Mouse (Mus musculus) left cerebral cortex, postnatal 25 days (tissue): ENCODE measurements at regions not wholly inside any gene's neighbourhood (a gene's known extent, or its start where the extent isn't known, plus 50 kb on each side); places are given as distances from the start of the nearest gene placed in this dataset.
A peak's percentile ranks its signal among the peaks of the same experiment; 100 is the strongest.

Experiments used
- DNase-seq, 2 experiments: peaks; one replicate each; pipeline ENCODE4 v3.0.0; 2022; ENCODE audit warnings: low spot score in 2 of 2, mixed read lengths in 1 of 2
- intact Hi-C: fragments of 180-260 bp; cut with DNase I; formaldehyde crosslinking; loops from one replicate; pipeline ENCODE4 v1.15.1; 2025

DNA sequence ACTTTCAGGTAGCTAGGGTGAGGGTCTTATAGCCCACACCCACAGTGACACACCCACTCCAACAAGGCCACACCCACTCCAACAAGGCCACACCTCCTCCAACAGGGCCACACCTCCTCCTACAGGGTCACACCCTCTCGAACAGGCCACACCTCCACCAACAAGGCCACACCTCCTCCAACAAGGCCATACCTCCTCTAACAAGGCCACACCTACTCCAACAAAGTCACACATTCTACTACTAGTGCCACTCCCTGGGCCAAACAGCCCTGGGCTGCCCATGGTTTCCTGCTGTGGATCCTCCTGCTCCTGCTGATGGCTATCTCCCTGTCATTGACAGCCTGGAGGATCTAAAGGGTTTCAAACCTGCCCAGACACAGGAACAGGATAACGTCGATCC lies 124.9 kb downstream of the Mn1 start:
- DNase-seq: no peak
- intact Hi-C loops: no loop called here

DNA sequence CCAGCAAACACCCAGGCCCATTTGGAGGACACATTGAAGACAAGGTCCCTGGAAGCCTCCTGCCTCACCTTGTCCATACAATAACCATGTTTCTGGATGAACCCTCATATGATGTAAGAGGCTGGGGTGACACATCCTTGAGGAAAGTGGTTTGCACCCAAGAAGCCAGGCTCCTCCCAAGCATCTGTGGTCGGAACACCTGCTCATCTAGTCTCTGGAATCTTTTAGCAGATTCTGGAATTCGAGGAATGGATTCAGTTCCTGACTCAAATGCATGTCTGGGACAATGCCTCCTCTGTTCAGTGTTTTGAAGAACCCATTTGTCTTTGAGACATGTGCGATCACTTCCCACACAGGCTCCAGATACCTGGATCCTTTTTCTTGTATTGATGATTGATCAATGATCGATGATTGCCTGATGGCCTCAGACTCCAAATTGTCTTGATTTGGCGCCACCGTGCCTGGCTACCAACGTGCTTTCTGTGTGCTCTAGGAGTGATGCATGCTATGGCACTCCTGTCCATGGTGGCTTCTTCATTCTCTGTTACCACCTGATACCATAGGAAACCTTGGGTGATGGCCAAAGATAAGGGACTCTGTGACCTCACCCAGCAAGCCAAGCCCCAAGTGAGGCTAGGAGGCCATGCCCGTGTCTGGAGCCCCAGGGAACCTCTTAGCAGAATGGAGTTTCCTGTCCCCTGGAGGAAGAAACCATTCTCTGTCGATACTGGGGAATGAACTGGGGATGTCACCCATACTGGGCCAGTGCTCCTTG lies 126.7 kb downstream of the Mn1 start:
- no peak for DNase-seq
- intact Hi-C loops: no loop called here

DNA sequence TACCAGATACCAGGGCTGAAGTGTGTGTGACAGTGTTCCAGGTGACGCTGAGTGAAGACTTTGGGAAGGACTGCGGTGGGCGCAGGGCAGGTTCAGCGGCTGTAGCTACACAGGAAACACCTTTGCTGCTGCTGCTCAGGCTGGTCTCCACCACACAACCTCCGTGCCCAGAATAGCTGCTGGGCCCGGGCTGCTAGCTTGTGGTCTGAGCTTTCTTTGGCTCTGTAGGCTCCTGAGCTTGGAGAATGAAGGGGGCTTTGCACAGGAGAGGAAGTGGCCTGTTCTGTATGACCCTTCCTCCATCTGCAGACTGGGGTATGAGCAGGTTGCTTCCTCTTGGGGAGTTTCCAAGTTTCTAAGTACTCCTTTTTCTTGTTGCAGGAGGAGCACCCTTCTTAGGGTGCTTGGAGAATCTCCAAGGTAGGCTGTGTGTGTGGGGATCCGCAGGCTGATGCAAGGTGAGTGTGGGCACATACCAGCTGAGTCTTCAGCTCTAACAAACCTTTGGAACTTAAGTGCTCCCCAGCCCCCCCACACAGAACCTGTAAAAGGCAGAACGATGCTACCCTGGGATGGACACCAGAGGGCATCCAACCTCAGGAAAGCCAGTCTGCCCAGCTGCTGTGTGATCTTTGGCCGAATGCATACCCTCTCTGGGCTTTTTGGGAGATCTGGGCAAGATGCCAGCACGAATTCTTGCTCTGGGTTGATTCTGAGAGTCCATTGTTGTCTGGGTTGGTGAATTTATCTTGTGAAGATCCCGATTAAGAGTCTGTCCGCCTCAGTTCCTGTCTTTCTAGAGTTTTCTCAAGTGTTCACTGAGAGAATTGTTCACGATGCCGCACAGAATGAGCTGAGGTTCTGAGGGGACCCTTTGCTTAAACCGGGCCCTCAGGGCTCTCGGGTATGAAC lies 136.6 kb downstream of the Mn1 start:
- intact Hi-C loops: loop anchor here (10.0 kb wide), 1 partner anchor 601 kb away; no protein-coding TSS in a partner anchor
- no peak for DNase-seq

DNA sequence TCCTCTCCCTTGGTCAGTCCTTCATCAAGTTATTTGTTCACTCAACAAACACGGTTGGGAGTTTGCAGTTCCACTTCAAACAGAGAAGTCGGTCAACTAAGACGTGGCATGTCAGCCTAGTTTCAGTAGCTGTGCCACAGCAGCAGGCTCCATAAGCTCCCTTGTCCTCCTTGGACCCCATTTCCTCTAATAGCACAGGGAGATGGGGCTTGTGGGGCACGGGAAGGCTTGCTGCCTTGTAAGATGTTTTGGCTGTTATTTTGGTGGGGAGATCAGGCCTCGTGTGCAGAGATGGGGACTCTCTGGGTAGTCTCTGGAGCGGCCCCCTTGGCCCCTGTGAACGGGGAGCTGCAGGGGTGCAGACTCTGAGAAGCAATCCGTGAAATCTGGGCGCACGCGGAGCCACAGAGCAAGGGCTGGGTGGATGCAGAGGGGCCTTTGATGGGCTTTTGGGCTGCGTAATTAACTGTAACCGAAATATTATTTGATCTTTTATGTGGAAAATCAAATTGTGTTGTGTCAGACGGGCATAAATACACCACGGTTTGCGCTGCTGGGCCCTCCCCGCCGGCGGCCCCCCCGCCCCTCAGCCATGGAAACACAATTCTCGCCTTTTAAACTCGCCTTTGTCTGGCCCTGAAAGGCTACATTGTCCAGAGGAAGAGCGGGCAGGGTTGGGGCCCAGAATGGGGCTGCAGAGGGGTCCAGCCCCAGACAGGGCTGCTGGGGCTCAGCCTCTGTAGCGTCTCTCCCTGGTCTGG lies 137.6 kb downstream of the Mn1 start:
- intact Hi-C loops: loop anchor here (10.0 kb wide), 1 partner anchor 600 kb away; no protein-coding TSS in a partner anchor
- DNase-seq: no peak

DNA sequence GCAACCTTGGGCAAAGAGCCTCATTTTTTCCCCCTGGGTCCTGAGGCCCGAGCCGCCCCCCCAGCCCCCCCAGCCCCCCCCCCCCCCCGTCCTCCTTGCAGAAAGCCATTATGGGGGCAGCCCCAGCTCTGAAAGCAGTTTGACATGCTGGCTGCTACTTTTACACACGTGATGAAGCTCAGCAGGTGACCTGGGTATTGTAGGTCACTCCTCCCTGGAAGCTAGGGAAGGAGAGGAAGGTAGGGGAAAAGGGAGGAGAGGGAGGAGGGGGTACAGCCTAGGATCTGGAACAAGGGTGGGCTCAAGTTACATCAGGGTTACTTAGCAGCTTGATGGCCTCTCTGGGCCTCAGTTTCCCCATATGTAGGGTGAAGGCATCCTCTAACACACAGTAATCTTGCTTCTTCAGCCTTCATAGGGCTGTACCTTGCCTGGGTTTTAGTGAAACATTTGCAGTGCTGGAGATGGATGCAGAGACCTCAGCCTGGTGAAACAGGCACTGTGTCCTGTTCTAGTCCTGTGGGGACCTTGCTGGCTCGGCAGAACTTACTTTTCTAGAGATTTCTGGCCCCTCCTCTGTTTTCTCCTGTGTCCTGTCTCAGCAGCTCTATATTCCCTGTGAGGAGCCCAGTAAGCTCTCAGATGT lies 138.3 kb downstream of the Mn1 start:
- DNase-seq: no peak
- intact Hi-C loops: loop anchor here (10.0 kb wide), 1 partner anchor 599 kb away; no protein-coding TSS in a partner anchor

DNA sequence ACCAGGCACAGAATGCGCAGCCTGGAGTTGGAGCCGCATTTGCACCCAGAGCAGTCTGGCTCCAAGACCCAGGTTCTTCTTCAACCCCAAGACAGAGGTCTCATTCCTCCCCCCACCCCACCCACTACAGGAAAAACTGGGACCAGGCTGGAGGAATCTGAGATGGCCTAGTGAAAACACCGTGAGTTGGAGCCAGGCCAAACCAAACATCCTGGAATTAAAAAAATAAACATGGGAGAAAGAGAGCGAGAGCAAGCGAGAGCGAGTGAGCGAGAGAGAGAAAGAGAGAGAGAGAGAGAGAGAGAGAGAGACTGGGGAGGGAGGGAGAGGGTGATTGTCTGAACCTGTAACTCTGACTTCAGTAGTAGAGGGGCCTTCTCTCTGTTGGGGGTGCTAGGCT lies 138.8 kb downstream of the Mn1 start:
- no peak for DNase-seq
- intact Hi-C loops: loop anchor here (10.0 kb wide), 1 partner anchor 599 kb away; no protein-coding TSS in a partner anchor

DNA sequence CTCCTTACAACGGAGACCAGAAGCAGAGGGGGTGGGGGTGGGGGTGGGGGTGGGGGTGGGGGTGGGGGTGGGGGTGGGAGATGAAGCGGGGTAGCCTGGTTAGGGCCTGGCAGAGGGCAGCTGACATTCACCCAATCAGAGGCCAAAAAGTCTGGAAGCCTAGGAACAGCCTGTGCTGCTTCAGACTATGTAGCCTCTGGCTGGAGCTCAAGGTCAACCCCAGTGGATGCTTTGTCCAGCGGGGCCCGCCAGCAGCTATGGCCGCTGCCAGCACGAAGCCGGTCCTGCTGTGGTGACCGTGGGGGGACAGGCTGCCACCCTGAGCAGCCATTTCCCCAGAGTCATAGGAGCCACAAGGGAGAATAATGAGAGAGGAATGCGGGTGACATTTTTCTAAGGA lies 143.3 kb downstream of the Mn1 start:
- DNase-seq: no peak
- intact Hi-C loops: no loop called here

DNA sequence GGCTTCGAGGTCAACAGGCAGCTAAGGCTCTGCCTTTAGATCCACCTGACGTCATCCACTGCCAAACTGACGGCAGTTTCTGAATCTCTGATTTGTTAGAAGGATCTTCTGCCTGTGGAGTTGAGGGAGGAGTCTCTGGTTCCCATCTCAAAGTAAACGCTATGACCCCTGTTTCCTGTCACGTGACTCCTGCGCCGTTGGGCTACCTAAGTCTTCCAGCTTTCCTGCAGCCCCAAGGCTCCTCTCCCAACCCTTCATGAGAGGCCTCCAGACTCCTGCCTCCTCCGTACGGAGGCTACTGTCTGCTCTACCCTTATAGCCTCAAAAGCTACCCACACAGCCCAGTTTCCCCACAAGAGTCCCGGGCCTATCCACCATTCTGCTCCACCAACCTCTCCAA lies 144.1 kb downstream of the Mn1 start:
- DNase-seq: no peak
- intact Hi-C loops: no loop called here

DNA sequence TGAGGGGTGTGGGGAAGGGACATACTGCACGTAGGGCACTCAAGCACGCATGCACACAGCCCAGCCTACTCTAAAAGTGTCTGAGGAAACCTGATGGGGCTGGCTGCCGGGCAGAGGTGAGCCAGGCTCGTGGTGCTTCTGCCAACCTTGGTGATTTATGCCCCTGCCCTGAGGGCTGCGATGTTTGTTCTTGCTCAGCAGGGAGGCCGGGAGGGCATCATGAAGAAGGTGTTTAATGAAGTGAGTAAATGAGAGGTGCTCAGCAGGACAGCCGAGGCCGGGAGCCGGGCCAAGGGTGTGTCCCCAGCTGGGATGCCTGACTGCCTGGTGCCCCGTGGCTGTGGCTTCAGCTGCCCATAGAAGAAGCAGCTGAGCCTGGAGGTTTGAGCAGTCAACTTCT lies 153.7 kb downstream of the Mn1 start:
- intact Hi-C loops: no loop called here
- no peak for DNase-seq

DNA sequence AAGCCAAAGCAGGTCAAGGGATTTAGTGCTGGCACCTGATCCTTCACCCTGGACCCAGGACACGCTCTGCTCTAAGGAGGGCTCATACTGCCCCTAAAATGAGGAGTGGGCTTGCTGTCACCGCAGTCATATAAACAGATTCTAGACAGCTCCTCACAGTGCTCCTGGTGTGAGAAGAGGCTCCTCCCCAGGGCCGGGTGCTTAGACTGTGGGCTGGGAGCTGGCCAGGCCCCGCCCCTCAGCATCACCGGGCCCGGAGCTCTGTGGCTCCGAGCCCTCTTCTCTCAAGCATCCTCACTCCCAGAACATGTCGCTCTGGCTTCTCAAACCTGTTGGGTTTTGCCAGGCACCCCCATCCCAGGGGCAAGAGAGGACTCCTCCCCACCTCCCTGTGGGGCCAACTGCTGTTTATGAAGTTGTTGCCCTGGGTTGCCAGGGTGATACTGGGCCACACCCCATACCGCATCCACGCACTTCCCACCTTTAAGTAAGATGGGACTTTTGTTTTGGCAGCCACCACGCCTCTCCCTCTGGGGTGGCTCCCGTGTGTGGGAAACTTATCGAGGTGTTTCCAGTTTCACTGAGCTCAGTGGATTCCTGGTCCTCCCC lies 156.2 kb downstream of the Mn1 start:
- DNase-seq: no peak
- intact Hi-C loops: no loop called here

DNA sequence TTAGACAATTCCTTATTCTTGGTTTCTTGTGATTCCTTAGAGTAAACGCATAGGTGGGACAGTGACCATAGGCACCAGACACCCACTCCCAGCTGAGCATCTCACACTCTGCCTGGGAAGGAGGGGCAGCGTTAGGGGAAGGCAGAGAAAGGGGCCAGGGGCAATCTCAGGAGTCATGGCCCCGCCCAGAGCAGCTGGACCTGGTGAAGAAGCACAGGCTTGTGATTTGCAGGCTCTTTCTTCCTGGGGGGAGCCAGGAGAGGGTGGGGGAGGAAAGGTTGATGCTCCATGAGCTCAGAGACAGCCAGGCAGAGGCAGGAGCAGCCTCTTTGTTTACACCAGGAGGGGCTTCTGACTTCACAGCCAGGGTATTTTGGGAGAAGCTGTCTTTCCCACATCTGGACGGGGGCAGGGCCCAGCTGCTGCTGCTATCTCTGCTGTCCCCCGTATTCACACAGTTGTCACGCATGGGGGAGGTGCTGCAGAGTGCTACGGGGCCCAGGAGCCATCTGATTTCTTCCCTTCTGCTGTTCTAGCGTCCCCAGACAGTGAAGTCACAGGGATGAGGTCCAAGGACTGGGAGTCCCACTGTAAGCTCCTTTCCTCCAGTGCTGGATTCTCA lies 157.2 kb downstream of the Mn1 start:
- peak in 1 of 2 experiments; percentile 58 for DNase-seq
- intact Hi-C loops: no loop called here

DNA sequence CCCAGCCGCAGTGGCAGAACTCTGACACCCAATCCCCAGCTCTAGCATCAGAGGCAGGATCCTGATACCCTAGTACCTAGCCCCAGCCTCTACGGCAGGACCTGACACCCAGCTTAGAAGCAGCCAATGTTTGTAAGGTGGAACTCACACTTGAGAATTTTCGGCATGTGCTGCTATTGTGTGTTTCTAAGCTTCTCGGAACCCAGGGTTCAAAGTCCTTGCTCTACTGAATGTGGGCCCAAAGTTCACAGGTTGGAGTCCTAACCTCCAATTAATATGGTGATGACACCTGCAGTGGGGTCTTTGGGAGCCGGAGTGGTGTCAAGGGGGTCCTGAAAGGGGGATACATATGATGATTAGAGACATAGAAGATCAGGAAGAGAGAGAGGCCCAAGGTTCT lies 158.2 kb downstream of the Mn1 start:
- intact Hi-C loops: no loop called here

DNA sequence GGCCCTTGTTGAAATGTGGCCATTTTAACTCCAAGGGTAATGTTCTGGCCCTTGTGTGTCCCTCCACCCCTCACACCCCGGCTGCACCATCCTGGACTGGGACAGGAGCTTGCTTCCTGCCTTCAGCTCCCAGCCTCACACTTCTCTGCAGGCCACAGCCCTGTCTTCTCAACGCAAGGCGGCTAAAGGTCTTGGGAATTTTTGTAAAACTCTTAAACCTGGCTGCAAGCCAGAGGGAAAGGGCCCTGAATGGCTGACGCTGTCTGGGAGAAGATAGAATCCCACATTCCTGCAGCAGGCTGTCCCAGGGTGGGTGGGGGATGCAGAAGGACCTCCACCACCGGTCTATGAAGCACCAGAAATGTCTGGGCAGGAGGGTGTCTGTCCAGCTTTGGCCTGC lies 156.3 kb upstream of the Gm26897 start:
- intact Hi-C loops: no loop called here
- no peak for DNase-seq

More for the DNA sequence above, 158.2 kb downstream of the Mn1 start:
- DNase-seq: no peak

DNA sequence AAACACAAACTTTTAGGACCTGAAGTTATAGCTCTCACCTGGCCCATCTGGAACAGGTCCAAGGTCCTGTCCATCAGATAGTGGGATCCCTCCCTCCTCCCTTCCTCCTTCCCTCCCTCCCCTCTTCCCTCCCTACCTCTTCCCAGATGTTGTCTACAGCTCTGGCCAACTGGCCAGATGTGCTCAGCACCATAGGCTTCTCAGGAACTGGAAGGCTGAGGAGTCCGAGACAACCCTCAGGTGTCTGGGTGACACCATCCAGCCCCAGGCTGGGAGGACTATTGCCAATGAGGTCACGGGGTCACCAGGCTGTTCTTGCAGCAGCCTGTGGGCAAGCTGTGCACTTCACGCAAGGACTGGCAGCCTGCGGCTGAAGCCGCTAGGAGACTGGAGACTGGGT lies 155.6 kb upstream of the Gm26897 start:
- intact Hi-C loops: no loop called here
- no peak for DNase-seq

DNA sequence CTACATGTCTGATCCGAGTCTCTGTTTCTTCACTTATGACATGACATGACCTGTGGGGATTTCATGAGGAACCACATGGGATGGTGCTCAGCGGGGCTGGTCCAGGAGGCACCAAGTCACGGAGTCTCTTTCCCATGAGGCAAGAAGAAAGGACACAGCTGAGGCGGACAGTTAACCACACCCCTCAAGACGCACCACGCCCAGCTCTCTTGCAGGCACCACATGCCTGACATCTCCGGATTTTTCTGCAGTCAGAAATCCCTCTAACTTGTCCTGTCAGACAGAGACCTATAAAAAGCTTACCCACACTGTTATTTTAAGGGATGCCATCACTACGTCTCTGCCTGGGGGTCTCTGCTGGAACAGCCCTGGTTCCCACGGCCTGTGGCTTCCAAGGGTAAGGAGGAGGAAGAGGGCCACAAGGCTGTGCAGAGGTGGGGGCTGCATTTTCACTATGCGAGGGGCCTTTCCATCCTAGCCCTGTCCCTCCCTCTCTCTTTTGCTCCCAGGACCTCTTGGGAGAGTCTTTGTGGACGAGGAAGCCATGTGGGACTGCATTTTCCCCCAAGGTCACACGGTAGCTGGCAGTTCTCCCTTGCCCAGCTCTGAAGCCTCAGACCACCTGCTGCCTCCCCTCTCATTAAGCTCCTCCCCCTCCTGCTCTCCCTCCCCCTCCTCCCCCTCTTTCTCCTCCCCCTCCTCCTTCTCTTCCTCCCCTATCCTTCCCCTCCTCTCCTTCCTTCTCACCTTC lies 154.6 kb upstream of the Gm26897 start:
- intact Hi-C loops: no loop called here
- DNase-seq: peak in 1 of 2 experiments; percentile 49

DNA sequence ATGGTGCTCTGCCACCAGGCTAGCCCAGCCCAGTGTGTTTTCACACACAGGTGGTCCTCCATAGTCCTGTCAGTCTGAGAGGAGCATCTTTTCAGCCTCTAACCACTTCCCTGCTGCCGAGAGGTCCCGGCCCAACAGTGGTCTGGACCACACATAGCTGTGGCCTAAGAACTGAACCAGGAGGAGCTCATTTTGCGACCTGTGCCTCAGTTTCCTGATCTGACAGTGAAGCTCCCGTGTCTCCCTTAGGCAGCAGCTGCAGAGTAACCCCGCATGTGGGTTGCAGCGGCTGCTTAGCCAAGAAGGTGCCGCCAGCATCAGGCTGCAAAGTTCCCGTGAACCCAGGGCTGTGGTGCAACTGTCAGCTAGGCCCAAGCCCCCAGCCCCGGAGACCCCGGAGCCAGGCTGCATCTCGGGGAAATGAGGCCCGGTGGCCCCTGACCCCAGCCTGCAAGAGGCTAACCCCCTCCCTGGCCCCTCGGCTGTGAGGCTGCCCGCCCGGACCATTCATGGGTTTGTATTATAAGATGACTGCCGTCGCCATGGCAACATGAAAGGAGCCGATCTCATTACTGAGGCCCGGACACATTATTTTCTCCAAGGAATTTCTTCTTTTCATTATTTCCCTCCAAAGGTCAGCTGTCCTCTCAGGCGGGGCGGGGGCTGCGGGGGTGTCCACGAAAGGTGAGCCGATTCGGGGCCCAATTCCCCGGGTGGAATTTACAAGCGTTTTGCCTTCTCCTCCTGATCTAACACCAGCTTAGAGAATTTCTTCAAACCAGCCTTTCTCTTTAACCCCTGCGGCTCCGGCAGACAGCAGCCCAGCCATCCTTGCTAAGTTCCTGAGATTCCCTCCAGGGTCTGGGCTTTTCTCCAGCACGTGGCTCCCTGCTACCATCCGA lies 152.6 kb upstream of the Gm26897 start:
- intact Hi-C loops: loop anchor here (5.0 kb wide), 1 partner anchor 154 kb away; no protein-coding TSS in a partner anchor
- peak; percentile 80 to 83 for DNase-seq

DNA sequence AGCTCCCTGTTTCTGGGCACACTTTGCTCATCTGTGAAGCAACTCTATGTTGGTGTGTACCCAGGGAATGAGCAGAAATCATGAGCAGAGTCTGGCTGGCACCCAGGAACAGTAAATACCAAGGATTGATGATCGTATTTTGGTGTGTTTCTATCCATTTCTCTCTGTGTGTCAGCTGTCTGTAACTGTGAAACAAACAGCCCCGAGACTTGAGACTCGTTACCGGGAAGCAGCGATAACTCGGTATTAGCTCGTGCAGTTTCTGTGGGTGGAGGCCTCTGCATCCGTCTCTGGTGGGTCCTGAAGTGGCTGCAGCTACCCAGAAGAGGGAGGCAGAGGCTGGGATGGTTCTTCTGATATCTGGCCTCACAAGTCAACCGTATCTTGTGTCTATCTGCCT lies 151.7 kb upstream of the Gm26897 start:
- DNase-seq: peak; percentile 42 to 55
- intact Hi-C loops: loop anchor here (5.0 kb wide), 1 partner anchor 155 kb away; no protein-coding TSS in a partner anchor
